Mouse (Mus musculus): ENCODE measurements around the gene Coq8b. TPM values are rescaled to one million over a fixed set of nuclear protein-coding genes. Genes with fewer than 3 reads are reported as not detected.

Gene Coq8b
- polyA plus RNA-seq, 1 experiment from 2014 or later = 16.7 TPM

- no peak; the same call in 1 of the 2 replicates for ATAC-seq (ENCODE audit: low read depth)
These were observed 25.0 kb downstream of the Coq8b start for GRCm38 (mm10) chr7:27257852-27258204.

GRCm38 (mm10) chr7:27258205-27258899 lies 25.5 kb downstream of the Coq8b start, which contains the start of gene Numbl:
Gene Numbl (plus strand): TSS chr7:27258433.
- no peaks in the 10 kb centered on the region for H3K9me3 ChIP-seq (ENCODE audit: control insufficient read depth, low read length)
- peak within 1 kb of the TSS; percentile 94 for H3K27ac ChIP-seq (ENCODE audit: low read depth, low read length)
- peaks cover 11% of the 10 kb centered on the region; the same call in 1 of the 2 replicates for H3K36me3 ChIP-seq (ENCODE audit: control insufficient read depth, insufficient read depth, low read length)
- peak within 1 kb of the TSS; percentile 79 for H3K4me3 ChIP-seq (ENCODE audit: low read depth, low read length)
- no peaks in the 10 kb centered on the region for H3K27me3 ChIP-seq (ENCODE audit: control insufficient read depth, insufficient read depth, low read length)
- H3K9ac ChIP-seq (replicated peaks; ENCODE audit: low read depth, low read length) = peak within 1 kb of the TSS; percentile 90
- peak; percentile 73 for ATAC-seq (ENCODE audit: low read depth)
- WGBS = under 1% methylated on average over 41 of the region's 47 CpGs
- H3K4me2 ChIP-seq (ENCODE audit: low read depth, low read length) = peak within 1 kb of the TSS; percentile 96
- peaks cover 21% of the 10 kb centered on the region for H3K4me1 ChIP-seq (ENCODE audit: control insufficient read depth, insufficient read depth, low read length)

More at GRCm38 (mm10) chr7:27257852-27258204, 25.0 kb downstream of the Coq8b start:
- Histone ChIP-seq H3K36me3 (ENCODE audit: control insufficient read depth, insufficient read depth, low read length) (peaks cover 6% of the 10 kb centered on the region; the same call in 1 of the 2 replicates), H3K9me3 (ENCODE audit: control insufficient read depth, low read length) (no peaks in the 10 kb centered on the region), H3K27ac (ENCODE audit: low read depth, low read length) (peak overlapping the region; percentile 94), H3K9ac (replicated peaks; ENCODE audit: low read depth, low read length) (0 out of 2 replicates have a peak overlapping the region, but pooled peaks have one; percentile 90), H3K27me3 (ENCODE audit: control insufficient read depth, insufficient read depth, low read length) (no peaks in the 10 kb centered on the region), H3K4me2 (ENCODE audit: low read depth, low read length) (peak overlapping the region; percentile 96), H3K4me1 (ENCODE audit: control insufficient read depth, insufficient read depth, low read length) (peaks cover 21% of the 10 kb centered on the region), H3K4me3 (ENCODE audit: low read depth, low read length) (peak overlapping the region; percentile 79)
- WGBS = 0% methylated on average over 4 of the region's 6 CpGs

- Histone ChIP-seq H3K4me1 (ENCODE audit: control insufficient read depth, insufficient read depth, low read length) (peaks cover 21% of the 10 kb centered on the region), H3K4me3 (ENCODE audit: low read depth, low read length) (peak overlapping the region; percentile 79)
- WGBS = under 1% methylated on average over 9 of the region's 9 CpGs
These were observed 26.5 kb downstream of the Coq8b start for GRCm38 (mm10) chr7:27259271-27259721.

GRCm38 (mm10) chr7:27259771-27260170 lies 26.9 kb downstream of the Coq8b start:
- H3K9me3 ChIP-seq (ENCODE audit: control insufficient read depth, low read length) = no peaks in the 10 kb centered on the region
- H3K36me3 ChIP-seq (ENCODE audit: control insufficient read depth, insufficient read depth, low read length) = peaks cover 23% of the 10 kb centered on the region
- ATAC-seq (ENCODE audit: low read depth) = 0 out of 2 replicates have a peak, but pooled peaks have one; percentile 0
- peak overlapping the region; percentile 79 for H3K4me3 ChIP-seq (ENCODE audit: low read depth, low read length)
- H3K4me1 ChIP-seq (ENCODE audit: control insufficient read depth, insufficient read depth, low read length) = peaks cover 21% of the 10 kb centered on the region
- H3K4me2 ChIP-seq (ENCODE audit: low read depth, low read length) = peak overlapping the region; percentile 96
- peak overlapping the region; percentile 94 for H3K27ac ChIP-seq (ENCODE audit: low read depth, low read length)
- 22% methylated on average over 5 of the region's 5 CpGs for WGBS
- H3K27me3 ChIP-seq (ENCODE audit: control insufficient read depth, insufficient read depth, low read length) = no peaks in the 10 kb centered on the region
- peak overlapping the region; percentile 90 for H3K9ac ChIP-seq (replicated peaks; ENCODE audit: low read depth, low read length)

More at GRCm38 (mm10) chr7:27259271-27259721, 26.5 kb downstream of the Coq8b start:
- H3K4me2 ChIP-seq (ENCODE audit: low read depth, low read length) = peak overlapping the region; percentile 96
- peak; percentile 13; the same call in 1 of the 2 replicates for ATAC-seq (ENCODE audit: low read depth)
- peak overlapping the region; percentile 90 for H3K9ac ChIP-seq (replicated peaks; ENCODE audit: low read depth, low read length)
- H3K36me3 ChIP-seq (ENCODE audit: control insufficient read depth, insufficient read depth, low read length) = peaks cover 18% of the 10 kb centered on the region
- no peaks in the 10 kb centered on the region for H3K9me3 ChIP-seq (ENCODE audit: control insufficient read depth, low read length)
- no peaks in the 10 kb centered on the region for H3K27me3 ChIP-seq (ENCODE audit: control insufficient read depth, insufficient read depth, low read length)
- peak overlapping the region; percentile 94 for H3K27ac ChIP-seq (ENCODE audit: low read depth, low read length)

- Histone ChIP-seq H3K36me3 (ENCODE audit: control insufficient read depth, insufficient read depth, low read length) (peaks cover 30% of the 10 kb centered on the region), H3K27ac (ENCODE audit: low read depth, low read length) (no peak overlapping the region), H3K4me3 (ENCODE audit: low read depth, low read length) (peak overlapping the region; percentile 79), H3K9ac (replicated peaks; ENCODE audit: low read depth, low read length) (0 out of 2 replicates have a peak overlapping the region, but pooled peaks have one; percentile 34), H3K4me1 (ENCODE audit: control insufficient read depth, insufficient read depth, low read length) (peaks cover 21% of the 10 kb centered on the region), H3K4me2 (ENCODE audit: low read depth, low read length) (peak overlapping the region; percentile 96), H3K27me3 (ENCODE audit: control insufficient read depth, insufficient read depth, low read length) (no peaks in the 10 kb centered on the region), H3K9me3 (ENCODE audit: control insufficient read depth, low read length) (no peaks in the 10 kb centered on the region)
- WGBS = 37% methylated on average over 7 of the region's 7 CpGs
- ATAC-seq (ENCODE audit: low read depth) = no peak
These were observed 28.0 kb downstream of the Coq8b start for GRCm38 (mm10) chr7:27260856-27261255.

- 66% methylated on average over 6 of the region's 6 CpGs for WGBS
- no peak overlapping the region for H3K4me2 ChIP-seq (ENCODE audit: low read depth, low read length)
These were observed 29.1 kb downstream of the Coq8b start for GRCm38 (mm10) chr7:27261888-27262287.

GRCm38 (mm10) chr7:27264761-27265160 lies 31.9 kb downstream of the Coq8b start:
- H3K27me3 ChIP-seq (ENCODE audit: control insufficient read depth, insufficient read depth, low read length) = no peaks in the 10 kb centered on the region
- no peak overlapping the region for H3K4me3 ChIP-seq (ENCODE audit: low read depth, low read length)
- 93% methylated on average over 12 of the region's 12 CpGs for WGBS
- peaks cover 63% of the 10 kb centered on the region for H3K36me3 ChIP-seq (ENCODE audit: control insufficient read depth, insufficient read depth, low read length)
- H3K4me2 ChIP-seq (ENCODE audit: low read depth, low read length) = no peak overlapping the region
- ATAC-seq (ENCODE audit: low read depth) = no peak
- H3K4me1 ChIP-seq (ENCODE audit: control insufficient read depth, insufficient read depth, low read length) = peaks cover 21% of the 10 kb centered on the region
- no peaks in the 10 kb centered on the region for H3K9me3 ChIP-seq (ENCODE audit: control insufficient read depth, low read length)
- no peak overlapping the region for H3K9ac ChIP-seq (replicated peaks; ENCODE audit: low read depth, low read length)
- H3K27ac ChIP-seq (ENCODE audit: low read depth, low read length) = no peak overlapping the region

More at GRCm38 (mm10) chr7:27261888-27262287, 29.1 kb downstream of the Coq8b start:
- Histone ChIP-seq H3K27me3 (ENCODE audit: control insufficient read depth, insufficient read depth, low read length) (no peaks in the 10 kb centered on the region), H3K27ac (ENCODE audit: low read depth, low read length) (no peak overlapping the region), H3K9me3 (ENCODE audit: control insufficient read depth, low read length) (no peaks in the 10 kb centered on the region), H3K4me1 (ENCODE audit: control insufficient read depth, insufficient read depth, low read length) (peaks cover 21% of the 10 kb centered on the region), H3K4me3 (ENCODE audit: low read depth, low read length) (no peak overlapping the region), H3K36me3 (ENCODE audit: control insufficient read depth, insufficient read depth, low read length) (peaks cover 37% of the 10 kb centered on the region), H3K9ac (replicated peaks; ENCODE audit: low read depth, low read length) (no peak overlapping the region)
- ATAC-seq (ENCODE audit: low read depth) = no peak

- Histone ChIP-seq H3K4me1 (ENCODE audit: control insufficient read depth, insufficient read depth, low read length) (peaks cover 4% of the 10 kb centered on the region; the same call in 1 of the 2 replicates), H3K27ac (ENCODE audit: low read depth, low read length) (no peak overlapping the region), H3K9me3 (ENCODE audit: control insufficient read depth, low read length) (no peaks in the 10 kb centered on the region), H3K4me2 (ENCODE audit: low read depth, low read length) (no peak overlapping the region), H3K4me3 (ENCODE audit: low read depth, low read length) (no peak overlapping the region), H3K9ac (replicated peaks; ENCODE audit: low read depth, low read length) (no peak overlapping the region), H3K27me3 (ENCODE audit: control insufficient read depth, insufficient read depth, low read length) (no peaks in the 10 kb centered on the region), H3K36me3 (ENCODE audit: control insufficient read depth, insufficient read depth, low read length) (peaks cover 78% of the 10 kb centered on the region)
- ATAC-seq (ENCODE audit: low read depth) = no peak
- WGBS = 78% methylated on average over 20 of the region's 20 CpGs
These were observed 33.8 kb downstream of the Coq8b start for GRCm38 (mm10) chr7:27266515-27267128.

- no peak overlapping the region for H3K4me2 ChIP-seq (ENCODE audit: low read depth, low read length)
- no peak overlapping the region for H3K9ac ChIP-seq (replicated peaks; ENCODE audit: low read depth, low read length)
- H3K4me1 ChIP-seq (ENCODE audit: control insufficient read depth, insufficient read depth, low read length) = no peaks in the 10 kb centered on the region
- no peak overlapping the region for H3K27ac ChIP-seq (ENCODE audit: low read depth, low read length)
- peaks cover 80% of the 10 kb centered on the region for H3K36me3 ChIP-seq (ENCODE audit: control insufficient read depth, insufficient read depth, low read length)
- no peak for ATAC-seq (ENCODE audit: low read depth)
- no peaks in the 10 kb centered on the region for H3K9me3 ChIP-seq (ENCODE audit: control insufficient read depth, low read length)
- no peaks in the 10 kb centered on the region for H3K27me3 ChIP-seq (ENCODE audit: control insufficient read depth, insufficient read depth, low read length)
- WGBS = 90% methylated on average over 8 of the region's 8 CpGs
- H3K4me3 ChIP-seq (ENCODE audit: low read depth, low read length) = no peak overlapping the region
These were observed 38.6 kb downstream of the Coq8b start for GRCm38 (mm10) chr7:27271423-27271822.

Data from neural tube, embryonic 14.5 days (tissue).